Comparison of ENCODE assay signal across 8 mouse cellular contexts in the genomic region with DNA sequence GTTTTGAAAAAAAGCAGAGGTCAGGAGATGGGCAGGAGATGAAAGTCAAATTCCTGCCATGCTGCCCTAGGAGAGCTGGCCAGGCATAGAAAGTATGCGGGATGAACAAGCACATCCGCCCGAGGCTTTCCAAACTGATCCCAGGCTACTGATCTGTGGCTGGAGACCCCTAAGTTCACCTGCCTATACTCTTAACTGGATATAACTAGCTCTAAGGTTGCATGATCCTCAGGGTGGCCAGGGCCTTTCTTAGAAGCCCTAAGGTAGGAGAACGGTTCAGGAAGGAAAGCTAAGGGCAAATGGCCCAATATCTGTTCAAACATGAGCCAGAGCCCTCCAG. TPM values are rescaled to one million over a fixed set of nuclear protein-coding genes. Genes with fewer than 3 reads are reported as not detected.
A peak's percentile ranks its signal among the peaks of the same experiment; 100 is the strongest.
DNase-seq lines count a peak whose midpoint lies in the region; ATAC-seq and TF ChIP-seq lines count a peak whose summit lies in the region.

No protein-coding gene starts in this region.

- DNase-seq in layer of hippocampus, adult 2 months (ENCODE audit: low spot score in 2 of 2) = no peak
- no peak for DNase-seq in layer of hippocampus, postnatal 25 days (ENCODE audit: extremely low spot score in 1 of 2, low spot score in 1 of 2)
- DNase-seq in forebrain, embryonic 11.5 days (ENCODE audit: low spot score) = no peak
- DNase-seq in cerebellum, postnatal 36 days = no peak
- DNase-seq in adrenal gland, postnatal 36 days = no peak
- no peak for DNase-seq in lung, postnatal 14 days

- 36% methylated on average over 4 of the region's 4 CpGs for WGBS in forebrain, embryonic 11.5 days
- WGBS in limb, embryonic 13.5 days = 16% methylated on average over 4 of the region's 4 CpGs
- WGBS in neural tube, embryonic 13.5 days = 26% methylated on average over 4 of the region's 4 CpGs

- no peak overlapping the region for H3K27ac ChIP-seq in layer of hippocampus, adult 2 months
- no peak overlapping the region for H3K27ac ChIP-seq in forebrain, embryonic 11.5 days (ENCODE audit: low read depth, low read length)
- no peak overlapping the region for H3K27ac ChIP-seq in limb, embryonic 13.5 days
- no peak overlapping the region for H3K27ac ChIP-seq in neural tube, embryonic 13.5 days (replicated peaks)

- H3K9me3 ChIP-seq in forebrain, embryonic 11.5 days (ENCODE audit: control insufficient read depth, low read length) = no peaks in the 10 kb centered on the region
- no peaks in the 10 kb centered on the region for H3K9me3 ChIP-seq in limb, embryonic 13.5 days
- H3K9me3 ChIP-seq in neural tube, embryonic 13.5 days = no peaks in the 10 kb centered on the region

- H3K9ac ChIP-seq in forebrain, embryonic 11.5 days (ENCODE audit: low read length) = no peak overlapping the region; the same call in 1 of the 2 replicates
- H3K9ac ChIP-seq in limb, embryonic 13.5 days = peak overlapping the region; percentile 69; the same call in 1 of the 2 replicates
- H3K9ac ChIP-seq in neural tube, embryonic 13.5 days = peak overlapping the region; percentile 67; the same call in 1 of the 2 replicates

- H3K36me3 ChIP-seq in forebrain, embryonic 11.5 days (ENCODE audit: control insufficient read depth, insufficient read depth, low read length) = no peaks in the 10 kb centered on the region
- no peaks in the 10 kb centered on the region for H3K36me3 ChIP-seq in limb, embryonic 13.5 days
- H3K36me3 ChIP-seq in neural tube, embryonic 13.5 days = no peaks in the 10 kb centered on the region

- H3K4me3 ChIP-seq in layer of hippocampus, adult 2 months = peak overlapping the region; percentile 55
- peak overlapping the region; percentile 23 for H3K4me3 ChIP-seq in forebrain, embryonic 11.5 days (ENCODE audit: low read depth, low read length)
- H3K4me3 ChIP-seq in limb, embryonic 13.5 days = peak overlapping the region; percentile 47
- peak overlapping the region; percentile 36 for H3K4me3 ChIP-seq in neural tube, embryonic 13.5 days

- no peak for TF ChIP-seq CTCF in layer of hippocampus, adult 2 months (conservative IDR thresholded peaks at IDR 0.05)

- H3K4me1 ChIP-seq in forebrain, embryonic 11.5 days (replicated peaks; ENCODE audit: control insufficient read depth, insufficient read depth, low read length) = peaks cover 4% of the 10 kb centered on the region; the same call in 1 of the 2 replicates
- H3K4me1 ChIP-seq in limb, embryonic 13.5 days = peaks cover 16% of the 10 kb centered on the region
- peaks cover 18% of the 10 kb centered on the region for H3K4me1 ChIP-seq in neural tube, embryonic 13.5 days (replicated peaks)

- H3K27me3 ChIP-seq in forebrain, embryonic 11.5 days (ENCODE audit: control insufficient read depth, insufficient read depth, low read length) = no peaks in the 10 kb centered on the region
- no peaks in the 10 kb centered on the region for H3K27me3 ChIP-seq in limb, embryonic 13.5 days
- H3K27me3 ChIP-seq in neural tube, embryonic 13.5 days = no peaks in the 10 kb centered on the region

- peak overlapping the region; percentile 49; the same call in 1 of the 2 replicates for H3K4me2 ChIP-seq in forebrain, embryonic 11.5 days (ENCODE audit: low read depth, low read length, severe bottlenecking)
- peak overlapping the region; percentile 73 for H3K4me2 ChIP-seq in limb, embryonic 13.5 days (replicated peaks)
- H3K4me2 ChIP-seq in neural tube, embryonic 13.5 days = peak overlapping the region; percentile 63

- peak; percentile 12; the same call in 1 of the 2 replicates for ATAC-seq in forebrain, embryonic 11.5 days (replicated peaks; ENCODE audit: low FRiP score)
- ATAC-seq in limb, embryonic 13.5 days (ENCODE audit: low FRiP score, low read depth) = no peak
- no peak for ATAC-seq in neural tube, embryonic 13.5 days (ENCODE audit: low read depth)

RNA-seq across cellular contexts. Expression of gene Hacd4, which starts 0.2 kb away (rescaled TPM):
- total RNA-seq in layer of hippocampus, adult 2 months (2021) = 1 to 10 TPM; 1.0 to 1.2 TPM
- 1 to 10 TPM; 1.4 to 1.5 TPM for total RNA-seq in layer of hippocampus, postnatal 25 days (2021)
- 3.1 and 3.8 TPM in 2 replicates for polyA plus RNA-seq in forebrain, embryonic 11.5 days (2014; fragmentation: Nextera tagmentation; extraction: Ambion mirVana)
- 6.8 TPM in 2 replicates for polyA plus RNA-seq in limb, embryonic 13.5 days (2015; fragmentation: Nextera tagmentation; extraction: Ambion mirVana)
- 4.3 and 5.2 TPM in 2 replicates for polyA plus RNA-seq in neural tube, embryonic 13.5 days (2015; fragmentation: Nextera tagmentation; extraction: Ambion mirVana)
- total RNA-seq in adrenal gland, postnatal 36 days (2021) = 1 to 10 TPM; 4.5 to 4.6 TPM
